Mouse (Mus musculus): ENCODE data around the gene Med22. TPM values are rescaled to one million over a fixed set of nuclear protein-coding genes. Genes with fewer than 3 reads are reported as not detected.

The Med22 gene
- polyA plus RNA-seq (2012; ENCODE audit: insufficient read depth, insufficient read length, missing spikeins): 46.0 and 53.0 TPM in 2 replicates

- Histone ChIP-seq H3K27ac (ENCODE audit: insufficient read depth, low read depth, low read length) (peak within 1 kb of the TSS; percentile 80), H3K4me1 (ENCODE audit: control insufficient read depth, insufficient read depth, low read length) (peaks cover 17% of the 10 kb centered on the region), H3K4me3 (ENCODE audit: insufficient read depth, low read length) (peak within 1 kb of the TSS; percentile 90)
- peak; percentile 73; the same call in 1 of the 2 replicates for TF ChIP-seq POLR2A (IDR thresholded peaks at IDR 0.05; ENCODE audit: borderline replicate concordance, low read depth, low read length)
- no peak for TF ChIP-seq CTCF (IDR thresholded peaks at IDR 0.05; ENCODE audit: low read depth, low read length)
Observed at GRCm38 (mm10) chr2:26910124-26910993, at the start of gene Med22, which contains the start of gene Rpl7a. TSS of gene Med22 (minus strand) at chr2:26910677. TSS of gene Rpl7a (plus strand) at chr2:26910764.

- TF ChIP-seq CTCF (IDR thresholded peaks at IDR 0.05; ENCODE audit: low read depth, low read length) (no peak), POLR2A (IDR thresholded peaks at IDR 0.05; ENCODE audit: borderline replicate concordance, low read depth, low read length) (no peak)
- Histone ChIP-seq H3K4me3 (ENCODE audit: insufficient read depth, low read length) (no peak overlapping the region), H3K27ac (ENCODE audit: insufficient read depth, low read depth, low read length) (no peak overlapping the region), H3K4me1 (ENCODE audit: control insufficient read depth, insufficient read depth, low read length) (peaks cover 24% of the 10 kb centered on the region)
Observed at GRCm38 (mm10) chr2:26957488-26957859, 47.0 kb upstream of the Med22 start.

GRCm38 (mm10) chr2:26956811-26957487, 46.5 kb upstream of the Med22 start:
- no peak overlapping the region for H3K27ac ChIP-seq (ENCODE audit: insufficient read depth, low read depth, low read length)
- no peak overlapping the region for H3K4me3 ChIP-seq (ENCODE audit: insufficient read depth, low read length)
- TF ChIP-seq POLR2A (IDR thresholded peaks at IDR 0.05; ENCODE audit: borderline replicate concordance, low read depth, low read length) (no peak), CTCF (IDR thresholded peaks at IDR 0.05; ENCODE audit: low read depth, low read length) (no peak)
- H3K4me1 ChIP-seq (ENCODE audit: control insufficient read depth, insufficient read depth, low read length): peaks cover 21% of the 10 kb centered on the region

GRCm38 (mm10) chr2:26954735-26955395, 44.4 kb upstream of the Med22 start:
- peak overlapping the region; percentile 37 for H3K27ac ChIP-seq (ENCODE audit: insufficient read depth, low read depth, low read length)
- TF ChIP-seq CTCF (IDR thresholded peaks at IDR 0.05; ENCODE audit: low read depth, low read length) (no peak), POLR2A (IDR thresholded peaks at IDR 0.05; ENCODE audit: borderline replicate concordance, low read depth, low read length) (no peak)
- H3K4me1 ChIP-seq (ENCODE audit: control insufficient read depth, insufficient read depth, low read length): peaks cover 14% of the 10 kb centered on the region
- H3K4me3 ChIP-seq (ENCODE audit: insufficient read depth, low read length): no peak overlapping the region

- H3K4me1 ChIP-seq (ENCODE audit: control insufficient read depth, insufficient read depth, low read length): peaks cover 14% of the 10 kb centered on the region
- no peak overlapping the region for H3K4me3 ChIP-seq (ENCODE audit: insufficient read depth, low read length)
- TF ChIP-seq CTCF (IDR thresholded peaks at IDR 0.05; ENCODE audit: low read depth, low read length): no peak
- no peak for TF ChIP-seq POLR2A (IDR thresholded peaks at IDR 0.05; ENCODE audit: borderline replicate concordance, low read depth, low read length)
- no peak overlapping the region for H3K27ac ChIP-seq (ENCODE audit: insufficient read depth, low read depth, low read length)
Observed at GRCm38 (mm10) chr2:26952866-26953265, 42.4 kb upstream of the Med22 start.

GRCm38 (mm10) chr2:26952193-26952592, 41.7 kb upstream of the Med22 start:
- Histone ChIP-seq H3K4me3 (ENCODE audit: insufficient read depth, low read length) (no peak overlapping the region), H3K4me1 (ENCODE audit: control insufficient read depth, insufficient read depth, low read length) (peaks cover 14% of the 10 kb centered on the region), H3K27ac (ENCODE audit: insufficient read depth, low read depth, low read length) (no peak overlapping the region)
- TF ChIP-seq CTCF (IDR thresholded peaks at IDR 0.05; ENCODE audit: low read depth, low read length) (no peak), POLR2A (IDR thresholded peaks at IDR 0.05; ENCODE audit: borderline replicate concordance, low read depth, low read length) (no peak)

GRCm38 (mm10) chr2:26951346-26951905, 40.9 kb upstream of the Med22 start:
- Histone ChIP-seq H3K4me1 (ENCODE audit: control insufficient read depth, insufficient read depth, low read length) (peaks cover 14% of the 10 kb centered on the region), H3K4me3 (ENCODE audit: insufficient read depth, low read length) (no peak overlapping the region), H3K27ac (ENCODE audit: insufficient read depth, low read depth, low read length) (no peak overlapping the region)
- no peak for TF ChIP-seq CTCF (IDR thresholded peaks at IDR 0.05; ENCODE audit: low read depth, low read length)
- no peak for TF ChIP-seq POLR2A (IDR thresholded peaks at IDR 0.05; ENCODE audit: borderline replicate concordance, low read depth, low read length)

- Histone ChIP-seq H3K27ac (ENCODE audit: insufficient read depth, low read depth, low read length) (no peak overlapping the region), H3K4me3 (ENCODE audit: insufficient read depth, low read length) (no peak overlapping the region), H3K4me1 (ENCODE audit: control insufficient read depth, insufficient read depth, low read length) (peaks cover 12% of the 10 kb centered on the region)
- no peak for TF ChIP-seq CTCF (IDR thresholded peaks at IDR 0.05; ENCODE audit: low read depth, low read length)
- no peak for TF ChIP-seq POLR2A (IDR thresholded peaks at IDR 0.05; ENCODE audit: borderline replicate concordance, low read depth, low read length)
Observed at GRCm38 (mm10) chr2:26950411-26950810, 39.9 kb upstream of the Med22 start.

- TF ChIP-seq CTCF (IDR thresholded peaks at IDR 0.05; ENCODE audit: low read depth, low read length) (no peak), POLR2A (IDR thresholded peaks at IDR 0.05; ENCODE audit: borderline replicate concordance, low read depth, low read length) (no peak)
- H3K4me3 ChIP-seq (ENCODE audit: insufficient read depth, low read length): no peak overlapping the region
- H3K4me1 ChIP-seq (ENCODE audit: control insufficient read depth, insufficient read depth, low read length): peaks cover 9% of the 10 kb centered on the region
- no peak overlapping the region for H3K27ac ChIP-seq (ENCODE audit: insufficient read depth, low read depth, low read length)
Observed at GRCm38 (mm10) chr2:26943253-26943652, 32.8 kb upstream of the Med22 start.
